Mouse (Mus musculus) frontal cortex, postnatal 36 days (tissue): ENCODE results near the gene Myg1.
A peak's percentile ranks its signal among the peaks of the same experiment; 100 is the strongest.

Experiments
- DNase-seq, 2 experiments: peaks; one replicate each; pipeline ENCODE4 v3.0.0; 2022; ENCODE audit warnings: low spot score in 2 of 2

The Myg1 gene

GRCm38 (mm10) chr15:102344490-102344889 lies 13.0 kb downstream of the Myg1 start:
- DNase-seq: no peak

- no peak for DNase-seq
Measured at GRCm38 (mm10) chr15:102346444-102346843, 14.9 kb downstream of the Myg1 start.

- DNase-seq: peak; percentile 93 to 96
Measured at GRCm38 (mm10) chr15:102350138-102350941, 18.8 kb downstream of the Myg1 start, which contains the start of gene Aaas. Gene Aaas (minus strand): TSS chr15:102350771.

GRCm38 (mm10) chr15:102350942-102351291 lies 19.4 kb downstream of the Myg1 start:
- DNase-seq: no peak

GRCm38 (mm10) chr15:102352177-102352576 lies 20.7 kb downstream of the Myg1 start:
- DNase-seq: no peak

- no peak for DNase-seq
Measured at GRCm38 (mm10) chr15:102353986-102354385, 22.5 kb downstream of the Myg1 start.

- peak in 1 of 2 experiments; percentile 17 for DNase-seq
Measured at GRCm38 (mm10) chr15:102355134-102355870, 23.8 kb downstream of the Myg1 start.

- peak in 1 of 2 experiments; percentile 24 for DNase-seq
Measured at GRCm38 (mm10) chr15:102355871-102356441, 24.4 kb downstream of the Myg1 start.

- no peak for DNase-seq
Measured at GRCm38 (mm10) chr15:102356501-102357325, 25.2 kb downstream of the Myg1 start.

GRCm38 (mm10) chr15:102358126-102358525 lies 26.6 kb downstream of the Myg1 start:
- DNase-seq: no peak

GRCm38 (mm10) chr15:102358834-102359233 lies 27.3 kb downstream of the Myg1 start:
- DNase-seq: no peak

- DNase-seq: no peak
Measured at GRCm38 (mm10) chr15:102362648-102363047, 31.1 kb downstream of the Myg1 start.

GRCm38 (mm10) chr15:102364678-102365077 lies 33.2 kb downstream of the Myg1 start:
- DNase-seq: no peak

- DNase-seq: no peak
Measured at GRCm38 (mm10) chr15:102366238-102366637, 34.7 kb downstream of the Myg1 start.

GRCm38 (mm10) chr15:102366733-102367344 lies 35.3 kb downstream of the Myg1 start, which contains the start of gene Sp7:
Gene Sp7 (minus strand): TSS chr15:102367182.
- DNase-seq: no peak

GRCm38 (mm10) chr15:102369972-102370371 lies 38.5 kb downstream of the Myg1 start:
- no peak for DNase-seq

GRCm38 (mm10) chr15:102370727-102371126 lies 39.2 kb downstream of the Myg1 start:
- DNase-seq: no peak

GRCm38 (mm10) chr15:102376453-102377162 lies 45.1 kb downstream of the Myg1 start:
- DNase-seq: peak in 1 of 2 experiments; percentile 14

GRCm38 (mm10) chr15:102377163-102377543 lies 45.6 kb downstream of the Myg1 start:
- peak; percentile 74 to 76 for DNase-seq

- no peak for DNase-seq
Measured at GRCm38 (mm10) chr15:102377810-102378262, 46.3 kb downstream of the Myg1 start.
